Mouse (Mus musculus): ENCODE data around the gene Ctag2.

Ctag2 gene

GRCm38 (mm10) chrX:65047344-65047743 lies at the start of gene Ctag2:
Gene Ctag2 (plus strand): TSS chrX:65047644.
- DNase-seq (ENCODE audit: low spot score in 2 of 2) = no peak

Measured in frontal cortex, postnatal 36 days (tissue).